Mouse (Mus musculus): ENCODE measurements around the gene Wnt7a. TPM values are rescaled to one million over a fixed set of nuclear protein-coding genes. Genes with fewer than 3 reads are reported as not detected.

Wnt7a gene
- total RNA-seq, 2 experiments from 2014 or later: 9.8 to 16.0 TPM

DNA sequence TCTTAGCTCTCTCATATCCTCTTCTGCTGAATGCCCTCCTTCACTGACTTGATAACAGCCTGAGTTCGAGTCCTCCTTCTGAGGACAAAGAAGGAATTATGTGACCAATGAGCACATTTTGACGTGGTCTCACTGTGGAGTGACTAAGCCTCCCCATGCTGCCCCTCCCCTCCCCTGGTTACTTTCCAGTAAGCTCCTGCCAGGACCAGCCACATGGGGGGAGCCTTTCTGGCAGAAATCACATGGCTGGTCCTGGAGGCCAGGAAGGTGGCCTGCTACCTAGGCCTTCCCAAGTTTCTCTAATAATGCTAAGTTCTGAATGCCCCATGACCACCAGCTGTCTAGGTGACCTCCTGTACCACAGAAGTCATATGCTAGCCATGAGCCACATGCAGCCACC lies 27.3 kb downstream of the Wnt7a start:
- intact Hi-C loops (cut with DNase I): no loop called here
- no peak overlapping the region for H3K4me3 ChIP-seq
- DNase-seq (ENCODE audit: extremely low spot score in 1 of 2, low spot score in 2 of 2): no peak
- H3K27ac ChIP-seq: no peak overlapping the region
- TF ChIP-seq CTCF (IDR thresholded peaks at IDR 0.05): no peak

DNA sequence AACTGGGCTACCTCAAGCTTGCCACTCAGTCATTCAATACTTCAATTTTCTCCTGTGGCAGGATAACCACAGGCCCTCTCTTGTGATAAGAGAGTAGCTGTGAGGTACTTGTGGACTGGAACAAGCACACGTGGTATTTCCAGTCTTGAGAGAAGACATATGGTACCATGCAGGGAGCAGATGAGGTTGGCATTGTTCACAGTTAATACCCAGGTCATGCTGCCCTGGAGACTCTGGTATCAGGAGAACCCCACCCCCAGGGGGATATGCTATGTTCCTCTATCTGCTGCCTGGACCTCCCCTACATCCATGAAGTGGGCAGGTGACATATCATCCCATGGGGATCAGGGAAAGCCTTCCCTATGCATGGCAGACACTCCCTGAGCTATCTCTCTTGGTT lies 27.9 kb downstream of the Wnt7a start:
- Histone ChIP-seq H3K27ac (no peak overlapping the region), H3K4me3 (no peak overlapping the region)
- DNase-seq (ENCODE audit: extremely low spot score in 1 of 2, low spot score in 2 of 2): no peak
- intact Hi-C loops (cut with DNase I): no loop called here
- TF ChIP-seq CTCF (IDR thresholded peaks at IDR 0.05): no peak

DNA sequence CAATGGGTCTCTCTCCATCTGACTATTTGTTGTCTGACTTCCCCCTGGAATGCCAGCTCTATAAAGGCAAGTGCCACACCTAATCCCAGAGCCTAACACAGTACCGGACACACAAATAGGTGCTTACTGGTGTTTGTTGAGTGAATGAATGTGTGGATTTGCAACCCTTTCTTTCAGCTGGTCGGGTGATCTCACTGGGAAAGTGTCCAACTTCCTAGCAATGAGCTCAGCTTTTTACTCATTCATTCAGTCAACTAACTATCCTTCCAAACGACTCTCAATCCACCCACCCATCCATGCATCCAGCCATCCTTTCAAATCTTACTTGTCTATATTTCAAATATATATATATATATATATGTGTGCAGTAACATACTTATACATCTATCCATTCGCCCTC lies 31.3 kb downstream of the Wnt7a start:
- no peak for DNase-seq (ENCODE audit: extremely low spot score in 1 of 2, low spot score in 2 of 2)
- H3K4me3 ChIP-seq: no peak overlapping the region
- intact Hi-C loops (cut with DNase I): no loop called here
- no peak for TF ChIP-seq CTCF (IDR thresholded peaks at IDR 0.05)
- H3K27ac ChIP-seq: no peak overlapping the region

DNA sequence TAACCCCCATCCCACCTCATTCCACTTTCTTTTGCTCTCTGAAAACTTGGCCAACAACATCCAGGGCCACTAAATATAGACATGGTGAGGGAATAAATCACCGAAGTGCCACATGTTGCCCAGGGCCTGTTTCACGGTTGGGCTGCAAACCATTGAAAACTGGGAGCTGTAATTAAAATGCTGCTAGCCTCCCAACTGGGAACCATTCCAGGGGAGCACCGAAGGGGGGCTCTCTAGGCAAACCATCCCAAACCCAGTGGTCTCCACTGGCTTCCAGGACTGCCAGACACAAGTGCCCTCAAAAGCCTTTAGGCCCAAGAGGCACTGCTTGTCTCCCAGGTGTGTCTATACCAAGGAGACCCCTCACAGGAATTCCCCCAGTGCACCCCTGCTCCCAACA lies 31.9 kb downstream of the Wnt7a start:
- TF ChIP-seq CTCF (IDR thresholded peaks at IDR 0.05): no peak
- DNase-seq (ENCODE audit: extremely low spot score in 1 of 2, low spot score in 2 of 2): no peak
- intact Hi-C loops (cut with DNase I): no loop called here
- Histone ChIP-seq H3K4me3 (no peak overlapping the region), H3K27ac (no peak overlapping the region)

DNA sequence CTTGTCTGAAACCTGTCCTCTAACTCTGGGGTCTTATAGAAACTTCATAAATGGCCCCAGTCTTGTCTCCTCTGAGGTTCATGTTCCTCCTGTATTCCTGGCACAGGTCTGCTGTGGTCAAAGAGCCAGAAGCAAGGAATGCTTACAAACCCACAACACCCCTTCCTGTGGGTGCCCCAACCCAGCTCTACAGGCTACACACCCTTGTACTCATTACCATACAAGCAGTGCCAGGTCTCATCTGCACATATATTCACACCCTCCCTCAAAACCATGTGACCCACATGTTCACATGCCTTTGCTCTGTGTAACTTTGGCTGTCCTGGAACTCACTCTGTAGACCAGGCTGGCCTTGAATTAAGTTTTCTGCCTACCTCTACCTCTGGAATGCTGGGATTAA lies 38.2 kb downstream of the Wnt7a start:
- no peak for DNase-seq (ENCODE audit: extremely low spot score in 1 of 2, low spot score in 2 of 2)
- no peak for TF ChIP-seq CTCF (IDR thresholded peaks at IDR 0.05)
- intact Hi-C loops (cut with DNase I): no loop called here
- Histone ChIP-seq H3K27ac (no peak overlapping the region), H3K4me3 (no peak overlapping the region)

DNA sequence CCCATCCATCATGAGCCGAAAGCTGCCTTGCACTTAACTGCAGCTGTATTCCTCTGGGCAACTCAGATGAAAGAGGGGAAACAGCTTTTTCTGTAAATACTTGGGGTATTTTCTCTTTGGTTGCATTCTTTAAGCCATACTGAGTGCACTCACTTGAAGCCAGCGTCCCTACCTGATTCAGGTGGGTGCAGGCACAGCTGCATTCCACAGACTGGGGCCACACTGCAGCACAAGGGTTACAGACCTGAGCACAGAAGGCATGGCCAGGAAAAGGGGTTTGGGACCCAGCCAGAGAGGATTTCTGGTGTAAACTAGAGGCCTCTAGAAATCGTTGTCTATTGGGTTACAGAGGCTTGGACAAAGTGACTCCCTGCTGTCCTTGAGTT lies 38.6 kb downstream of the Wnt7a start:
- no peak for TF ChIP-seq CTCF (IDR thresholded peaks at IDR 0.05)
- DNase-seq (ENCODE audit: extremely low spot score in 1 of 2, low spot score in 2 of 2): no peak
- Histone ChIP-seq H3K4me3 (no peak overlapping the region), H3K27ac (no peak overlapping the region)
- intact Hi-C loops (cut with DNase I): no loop called here

DNA sequence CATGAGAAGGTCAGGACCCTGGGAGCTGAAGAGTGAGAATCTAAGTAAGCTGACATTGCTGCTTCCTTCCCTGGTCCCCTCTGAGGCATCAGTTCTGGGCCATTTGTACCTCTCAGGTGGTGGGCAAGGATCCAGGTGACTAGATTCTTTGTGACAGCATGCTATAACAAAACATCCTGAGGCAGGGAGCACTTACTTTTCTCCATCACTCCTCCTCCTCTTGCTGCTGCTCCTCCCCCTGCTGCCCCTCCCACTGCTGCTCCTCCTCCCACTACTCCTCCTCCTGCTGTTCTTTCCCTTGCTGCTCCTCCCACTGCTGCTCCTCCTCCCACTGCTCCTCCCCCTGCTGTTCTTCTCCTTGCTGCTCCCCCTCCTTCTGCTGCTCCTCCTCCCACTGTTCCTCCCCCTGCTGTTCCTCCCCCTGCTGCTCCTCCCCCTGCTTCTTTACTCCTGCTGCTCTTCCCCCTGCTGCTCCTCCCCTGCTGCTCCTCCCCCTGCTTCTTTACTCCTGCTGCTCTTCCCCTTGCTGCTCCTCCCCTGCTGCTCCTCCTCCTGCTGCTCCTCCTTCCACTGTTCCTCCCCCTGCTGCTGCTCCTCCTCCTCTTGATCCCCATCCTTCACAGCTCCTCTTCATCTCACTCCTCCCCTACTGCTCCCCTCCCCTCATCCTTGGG lies 39.1 kb downstream of the Wnt7a start:
- intact Hi-C loops (cut with DNase I): no loop called here
- Histone ChIP-seq H3K27ac (no peak overlapping the region), H3K4me3 (no peak overlapping the region)
- TF ChIP-seq CTCF (IDR thresholded peaks at IDR 0.05): no peak
- DNase-seq (ENCODE audit: extremely low spot score in 1 of 2, low spot score in 2 of 2): peak in 1 of 2 experiments; percentile 20

DNA sequence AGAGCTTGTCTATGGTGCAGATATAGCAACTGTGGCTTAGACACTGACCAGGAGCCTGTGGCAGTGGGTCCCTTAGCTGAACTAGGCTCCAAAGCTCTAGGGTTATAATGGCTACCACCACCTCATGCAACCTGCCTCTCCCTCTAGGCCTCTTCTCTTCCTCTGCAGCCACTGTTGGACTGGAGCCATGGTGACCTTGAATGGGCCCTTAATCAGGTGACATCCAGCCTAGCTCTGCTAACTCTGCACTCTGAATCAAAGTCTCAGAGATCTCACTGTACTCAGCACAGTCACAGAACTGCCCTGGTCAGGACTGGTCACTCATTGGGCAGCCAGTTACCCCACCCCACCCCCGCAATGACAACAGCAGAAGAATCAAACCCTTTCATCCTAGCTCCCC lies 44.4 kb downstream of the Wnt7a start:
- no peak for DNase-seq (ENCODE audit: extremely low spot score in 1 of 2, low spot score in 2 of 2)
- no peak overlapping the region for H3K27ac ChIP-seq
- intact Hi-C loops (cut with DNase I): no loop called here
- TF ChIP-seq CTCF (IDR thresholded peaks at IDR 0.05): no peak
- no peak overlapping the region for H3K4me3 ChIP-seq

DNA sequence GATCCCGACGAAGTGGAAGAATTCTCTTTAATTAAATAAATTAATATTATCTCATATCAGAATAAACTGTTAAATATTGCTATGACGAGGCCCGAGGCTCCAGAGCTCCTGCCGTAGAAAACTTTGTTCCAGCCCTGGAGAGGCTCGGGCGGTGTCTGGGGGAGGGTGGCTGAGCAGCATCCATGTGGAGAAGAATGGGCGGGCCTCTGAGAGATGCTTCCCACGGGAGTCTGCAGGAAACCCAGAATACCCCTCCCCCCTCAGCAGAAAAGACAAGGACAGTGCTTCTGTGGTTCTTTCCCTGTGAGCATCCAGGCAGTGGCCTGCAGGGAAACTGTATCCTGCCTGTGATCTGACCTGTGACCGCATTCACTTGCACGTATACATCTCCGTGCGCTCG lies 45.7 kb downstream of the Wnt7a start:
- Histone ChIP-seq H3K4me3 (no peak overlapping the region), H3K27ac (no peak overlapping the region)
- intact Hi-C loops (cut with DNase I): no loop called here
- TF ChIP-seq CTCF (IDR thresholded peaks at IDR 0.05): no peak
- DNase-seq (ENCODE audit: extremely low spot score in 1 of 2, low spot score in 2 of 2): peak in 1 of 2 experiments; percentile 34

DNA sequence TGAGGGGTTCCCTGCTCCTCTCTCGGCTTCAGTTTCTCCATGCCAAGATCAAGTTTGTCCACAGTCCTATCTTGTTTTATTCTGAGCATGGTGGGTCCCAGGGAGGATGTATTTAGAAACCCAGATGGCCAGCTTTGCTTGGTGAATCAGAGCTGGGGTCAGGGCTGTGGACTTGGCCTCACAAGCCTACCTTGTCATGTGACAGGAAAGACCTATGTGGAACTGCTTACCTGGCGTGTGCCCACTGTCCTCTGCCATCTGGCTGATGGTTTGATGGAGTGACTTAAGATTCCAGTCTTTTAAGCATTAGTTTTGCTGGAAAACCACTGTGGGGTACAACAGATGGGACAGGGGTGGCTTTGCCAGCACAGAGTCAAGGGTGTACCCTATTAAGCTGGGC lies 48.4 kb downstream of the Wnt7a start:
- Histone ChIP-seq H3K27ac (no peak overlapping the region), H3K4me3 (no peak overlapping the region)
- no peak for DNase-seq (ENCODE audit: extremely low spot score in 1 of 2, low spot score in 2 of 2)
- no peak for TF ChIP-seq CTCF (IDR thresholded peaks at IDR 0.05)
- intact Hi-C loops (cut with DNase I): no loop called here

DNA sequence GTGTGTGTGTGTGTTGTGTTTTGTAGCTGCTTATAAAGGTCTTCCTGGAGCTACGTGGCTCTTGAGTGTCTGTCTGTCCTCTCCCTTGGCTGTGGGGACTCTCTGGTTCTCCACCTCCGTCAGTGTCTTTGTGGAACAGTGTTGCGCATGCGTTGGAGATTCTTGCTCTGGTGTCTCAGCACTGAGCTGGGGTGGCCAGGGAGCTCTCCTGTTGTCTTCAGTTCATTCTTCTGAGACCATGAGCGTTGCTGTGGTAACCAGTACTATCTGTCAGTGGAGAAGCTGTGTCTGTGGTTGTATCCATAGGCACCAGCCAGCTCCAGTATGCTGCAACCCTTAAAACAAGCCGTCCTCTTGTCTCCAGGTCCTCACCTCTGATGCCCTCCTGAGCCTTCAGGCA lies 50.2 kb downstream of the Wnt7a start:
- intact Hi-C loops (cut with DNase I): no loop called here
- TF ChIP-seq CTCF (IDR thresholded peaks at IDR 0.05): no peak
- DNase-seq (ENCODE audit: extremely low spot score in 1 of 2, low spot score in 2 of 2): no peak
- Histone ChIP-seq H3K4me3 (no peak overlapping the region), H3K27ac (no peak overlapping the region)

DNA sequence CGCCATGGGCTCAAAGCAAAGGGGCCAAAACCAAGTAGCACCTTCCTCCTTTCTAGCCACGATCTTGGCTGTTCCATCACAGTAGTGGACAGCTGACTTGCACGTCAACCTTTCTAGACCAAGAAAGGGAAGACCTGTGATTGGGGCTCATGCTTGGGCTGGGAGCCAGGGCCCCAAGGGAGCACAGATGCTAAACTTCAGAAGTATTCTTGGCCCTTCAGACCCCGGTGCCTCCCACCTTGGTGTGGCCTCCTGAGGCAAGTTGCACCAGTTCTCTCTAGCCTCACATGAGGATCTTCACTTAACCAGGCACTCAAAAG lies 50.8 kb downstream of the Wnt7a start:
- Histone ChIP-seq H3K27ac (no peak overlapping the region), H3K4me3 (no peak overlapping the region)
- intact Hi-C loops (cut with DNase I): no loop called here
- no peak for DNase-seq (ENCODE audit: extremely low spot score in 1 of 2, low spot score in 2 of 2)
- no peak for TF ChIP-seq CTCF (IDR thresholded peaks at IDR 0.05)

DNA sequence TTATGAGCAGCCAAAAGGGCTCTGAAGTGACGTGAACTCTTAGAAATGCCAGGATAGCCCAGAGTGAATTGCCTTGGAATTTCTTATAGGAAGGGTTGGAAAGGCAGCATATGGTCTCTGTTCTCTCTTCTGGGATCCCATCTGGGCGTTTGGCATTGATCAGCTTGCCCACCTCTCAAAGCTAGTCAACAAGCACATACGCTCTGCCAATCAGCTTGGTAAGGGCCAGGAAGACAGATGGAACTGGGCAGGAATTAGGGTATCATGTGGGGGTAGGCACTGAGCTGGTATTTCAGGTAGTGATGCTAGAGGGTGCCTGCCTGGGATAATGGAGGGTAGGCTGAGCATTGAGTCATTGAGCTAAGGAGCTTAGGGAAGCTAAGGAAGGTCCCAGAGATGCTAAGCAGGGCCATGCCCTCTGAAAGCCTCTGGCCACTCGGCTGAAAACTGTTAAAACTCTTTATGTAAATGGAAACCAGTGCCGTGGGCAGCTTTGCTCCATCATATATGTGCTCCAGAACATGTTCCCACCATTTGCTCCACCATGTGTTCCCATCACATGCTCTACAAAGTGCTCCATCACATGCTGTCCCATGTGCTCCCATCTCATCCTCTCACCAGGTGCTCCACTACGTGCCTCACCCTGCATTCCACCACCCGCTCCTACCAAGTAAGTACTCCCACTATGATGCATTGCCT lies 51.3 kb downstream of the Wnt7a start:
- intact Hi-C loops (cut with DNase I): no loop called here
- Histone ChIP-seq H3K27ac (no peak overlapping the region), H3K4me3 (no peak overlapping the region)
- TF ChIP-seq CTCF (IDR thresholded peaks at IDR 0.05): no peak
- no peak for DNase-seq (ENCODE audit: extremely low spot score in 1 of 2, low spot score in 2 of 2)
